Mouse (Mus musculus): Measurements from ENCODE around the gene Ift43.

- no peak for TF ChIP-seq POLR2A (IDR thresholded peaks at IDR 0.05; ENCODE audit: low read depth, low read length)
- TF ChIP-seq CTCF (IDR thresholded peaks at IDR 0.05; ENCODE audit: borderline replicate concordance, insufficient read depth, low read length): no peak
These were observed 22.0 kb downstream of the Ift43 start for GRCm38 (mm10) chr12:86104297-86104696.
